Mouse (Mus musculus): Measurements from ENCODE around the gene E130308A19Rik. TPM values are rescaled to one million over a fixed set of nuclear protein-coding genes. Genes with fewer than 3 reads are reported as not detected.
A peak's percentile ranks its signal among the peaks of the same experiment; 100 is the strongest.

The E130308A19Rik gene
- total and polyA plus RNA-seq, 2 experiments from 2014 or later = 11.3 to 16.3 TPM

DNA sequence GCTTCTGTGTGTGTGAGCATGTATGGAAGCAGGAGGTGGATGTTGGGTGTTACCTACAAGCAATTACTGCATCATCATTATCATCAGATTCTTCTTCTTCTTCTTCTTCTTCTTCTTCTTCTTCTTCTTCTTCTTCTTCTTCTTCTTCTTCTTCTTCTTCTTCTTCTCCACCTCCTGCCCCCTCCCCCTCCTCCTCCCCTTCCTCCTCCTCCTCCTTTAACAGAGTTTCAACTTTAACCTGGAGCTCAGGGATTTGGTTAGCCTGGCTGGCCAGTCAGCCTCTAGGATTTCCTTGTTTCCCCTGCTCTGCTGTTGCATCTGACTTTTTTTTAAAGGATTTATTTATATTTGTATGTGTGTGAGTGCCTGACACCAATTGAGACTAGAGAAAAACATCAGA lies 175.5 kb downstream of the E130308A19Rik start, which contains the start of gene Inip:
Inip (minus strand) TSS at position 101 of the 400 bp plus-strand sequence.
- no peak within 1 kb of the TSS for H3K4me3 ChIP-seq (ENCODE audit: low read depth, low read length)
- no peaks in the 10 kb centered on the region for H3K27me3 ChIP-seq (ENCODE audit: control insufficient read depth, insufficient read depth, low read length)
- no peak within 1 kb of the TSS for H3K9ac ChIP-seq (replicated peaks; ENCODE audit: low read depth, low read length)
- no peak within 1 kb of the TSS for H3K27ac ChIP-seq (ENCODE audit: low read depth)
- ATAC-seq (ENCODE audit: insufficient read depth, low read depth) (no peak), DNase-seq (ENCODE audit: low spot score) (no peak)
- H3K4me2 ChIP-seq (ENCODE audit: low read depth, low read length) = no peak within 1 kb of the TSS
- H3K4me1 ChIP-seq (ENCODE audit: control insufficient read depth, insufficient read depth) = no peaks in the 10 kb centered on the region; the same call in 1 of the 2 replicates
- no peaks in the 10 kb centered on the region for H3K36me3 ChIP-seq (replicated peaks; ENCODE audit: control insufficient read depth, insufficient read depth, low read length)
- TF ChIP-seq EP300 (IDR thresholded peaks at IDR 0.05; ENCODE audit: low read depth) (no peak), CTCF (IDR thresholded peaks at IDR 0.05; ENCODE audit: low read depth) (no peak)
- no peaks in the 10 kb centered on the region for H3K9me3 ChIP-seq (replicated peaks; ENCODE audit: control insufficient read depth, low read length)

DNA sequence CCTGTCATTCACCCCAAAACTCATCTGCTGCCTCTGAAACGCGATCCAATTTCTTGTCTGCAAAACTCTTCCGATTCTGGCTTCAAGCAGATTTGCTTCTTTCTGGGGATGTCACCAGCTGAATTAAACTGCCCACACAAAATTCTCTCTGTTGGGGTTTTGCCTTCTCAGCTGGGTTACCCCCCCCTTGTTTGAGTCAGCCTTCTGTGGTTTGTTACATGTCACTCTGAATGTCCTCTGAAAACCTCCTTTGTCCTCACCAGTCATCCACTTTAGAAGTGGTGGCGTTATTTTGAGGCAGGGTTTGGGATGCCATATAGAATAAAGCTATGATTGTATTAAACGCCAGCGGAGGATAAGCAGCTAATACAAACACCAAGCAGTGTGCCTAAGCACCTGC lies 176.1 kb downstream of the E130308A19Rik start:
- 68% methylated on average over 6 of the region's 6 CpGs for WGBS
- no peaks in the 10 kb centered on the region for H3K36me3 ChIP-seq (replicated peaks; ENCODE audit: control insufficient read depth, insufficient read depth, low read length)
- H3K4me3 ChIP-seq (ENCODE audit: low read depth, low read length) = no peak overlapping the region
- TF ChIP-seq EP300 (IDR thresholded peaks at IDR 0.05; ENCODE audit: low read depth) = no peak
- TF ChIP-seq CTCF (IDR thresholded peaks at IDR 0.05; ENCODE audit: low read depth) = no peak
- no peak for ATAC-seq (ENCODE audit: insufficient read depth, low read depth)
- no peak for DNase-seq (ENCODE audit: low spot score)
- H3K27me3 ChIP-seq (ENCODE audit: control insufficient read depth, insufficient read depth, low read length) = no peaks in the 10 kb centered on the region
- H3K4me2 ChIP-seq (ENCODE audit: low read depth, low read length) = no peak overlapping the region
- no peaks in the 10 kb centered on the region for H3K9me3 ChIP-seq (replicated peaks; ENCODE audit: control insufficient read depth, low read length)
- H3K9ac ChIP-seq (replicated peaks; ENCODE audit: low read depth, low read length) = no peak overlapping the region
- H3K27ac ChIP-seq (ENCODE audit: low read depth) = no peak overlapping the region
- peaks cover 4% of the 10 kb centered on the region for H3K4me1 ChIP-seq (ENCODE audit: control insufficient read depth, insufficient read depth)

DNA sequence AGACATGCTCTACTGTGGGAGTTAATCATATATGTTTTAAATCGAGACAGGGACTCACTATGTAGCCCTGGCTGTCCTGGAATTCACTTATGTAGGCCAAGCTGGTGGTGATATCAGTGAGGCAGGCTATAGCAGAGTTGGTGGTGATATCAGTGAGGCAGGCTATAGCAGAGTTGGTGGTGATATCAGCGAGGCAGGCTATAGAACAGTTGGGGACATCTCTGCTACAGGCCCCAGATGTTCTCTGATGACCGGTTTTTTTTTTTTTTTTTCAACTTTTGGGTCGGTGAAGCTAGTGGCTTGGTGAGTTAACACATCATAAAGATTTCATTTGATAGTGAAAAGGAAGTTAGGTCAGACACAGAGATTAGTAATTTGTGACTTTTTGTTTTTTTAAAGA lies 176.8 kb downstream of the E130308A19Rik start:
- Histone ChIP-seq H3K9me3 (replicated peaks; ENCODE audit: control insufficient read depth, low read length) (no peaks in the 10 kb centered on the region), H3K4me1 (ENCODE audit: control insufficient read depth, insufficient read depth) (peaks cover 11% of the 10 kb centered on the region), H3K4me2 (ENCODE audit: low read depth, low read length) (no peak overlapping the region), H3K27me3 (ENCODE audit: control insufficient read depth, insufficient read depth, low read length) (no peaks in the 10 kb centered on the region), H3K4me3 (ENCODE audit: low read depth, low read length) (no peak overlapping the region), H3K27ac (ENCODE audit: low read depth) (no peak overlapping the region), H3K9ac (replicated peaks; ENCODE audit: low read depth, low read length) (no peak overlapping the region), H3K36me3 (replicated peaks; ENCODE audit: control insufficient read depth, insufficient read depth, low read length) (no peaks in the 10 kb centered on the region)
- TF ChIP-seq EP300 (IDR thresholded peaks at IDR 0.05; ENCODE audit: low read depth) (no peak), CTCF (IDR thresholded peaks at IDR 0.05; ENCODE audit: low read depth) (no peak)
- DNase-seq (ENCODE audit: low spot score) = no peak
- WGBS = 35% methylated on average over 4 of the region's 4 CpGs
- ATAC-seq (ENCODE audit: insufficient read depth, low read depth) = no peak

DNA sequence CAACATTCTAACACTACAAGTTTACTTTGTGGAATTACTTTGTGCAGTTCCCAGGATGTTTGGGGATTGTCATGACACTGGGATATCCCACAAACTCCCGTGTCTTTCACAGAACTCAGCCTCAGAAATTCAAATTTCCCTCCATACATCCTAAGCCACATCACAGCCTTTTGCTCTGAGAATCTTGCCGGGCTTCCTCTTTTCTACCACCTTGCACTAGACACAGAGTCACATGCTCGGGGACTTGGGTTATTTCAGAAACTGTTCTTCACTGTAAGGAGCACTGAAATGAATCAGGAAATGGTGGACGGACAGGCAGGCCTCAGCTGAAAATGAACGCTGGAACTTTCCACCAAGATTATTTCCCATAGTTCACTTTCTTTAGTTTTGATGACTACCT lies 177.3 kb downstream of the E130308A19Rik start:
- Histone ChIP-seq H3K9me3 (replicated peaks; ENCODE audit: control insufficient read depth, low read length) (no peaks in the 10 kb centered on the region), H3K36me3 (replicated peaks; ENCODE audit: control insufficient read depth, insufficient read depth, low read length) (no peaks in the 10 kb centered on the region), H3K27ac (ENCODE audit: low read depth) (no peak overlapping the region), H3K9ac (replicated peaks; ENCODE audit: low read depth, low read length) (no peak overlapping the region), H3K4me1 (ENCODE audit: control insufficient read depth, insufficient read depth) (peaks cover 12% of the 10 kb centered on the region), H3K4me3 (ENCODE audit: low read depth, low read length) (no peak overlapping the region), H3K27me3 (ENCODE audit: control insufficient read depth, insufficient read depth, low read length) (no peaks in the 10 kb centered on the region), H3K4me2 (ENCODE audit: low read depth, low read length) (no peak overlapping the region)
- 72% methylated on average over 5 of the region's 5 CpGs for WGBS
- no peak for TF ChIP-seq CTCF (IDR thresholded peaks at IDR 0.05; ENCODE audit: low read depth)
- no peak for TF ChIP-seq EP300 (IDR thresholded peaks at IDR 0.05; ENCODE audit: low read depth)
- no peak for DNase-seq (ENCODE audit: low spot score)
- no peak for ATAC-seq (ENCODE audit: insufficient read depth, low read depth)

DNA sequence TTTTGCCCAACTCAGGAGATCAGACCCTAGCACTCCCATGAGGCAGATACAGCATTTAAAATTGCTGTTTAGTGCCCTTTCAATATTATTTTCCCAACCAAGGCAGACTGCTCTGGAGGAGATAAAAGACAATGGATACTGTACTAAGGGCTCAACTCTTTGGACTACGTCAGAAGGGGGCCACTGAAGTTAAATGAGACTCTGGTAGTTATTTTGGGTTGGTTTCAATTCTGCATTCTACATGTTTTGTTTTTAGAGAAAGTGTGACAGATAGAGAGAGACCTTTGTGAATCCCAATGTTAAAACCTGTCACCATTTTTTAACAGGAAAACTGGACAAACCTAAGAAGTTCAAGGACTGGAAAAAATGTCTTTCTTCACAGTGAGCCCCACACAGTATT lies 178.7 kb downstream of the E130308A19Rik start:
- Histone ChIP-seq H3K4me1 (ENCODE audit: control insufficient read depth, insufficient read depth) (peaks cover 12% of the 10 kb centered on the region), H3K4me2 (ENCODE audit: low read depth, low read length) (peak overlapping the region; percentile 83), H3K9me3 (replicated peaks; ENCODE audit: control insufficient read depth, low read length) (no peaks in the 10 kb centered on the region), H3K27me3 (ENCODE audit: control insufficient read depth, insufficient read depth, low read length) (no peaks in the 10 kb centered on the region), H3K4me3 (ENCODE audit: low read depth, low read length) (peak overlapping the region; percentile 79), H3K9ac (replicated peaks; ENCODE audit: low read depth, low read length) (0 out of 2 replicates have a peak overlapping the region, but pooled peaks have one; percentile 0), H3K36me3 (replicated peaks; ENCODE audit: control insufficient read depth, insufficient read depth, low read length) (no peaks in the 10 kb centered on the region), H3K27ac (ENCODE audit: low read depth) (peak overlapping the region; percentile 46)
- no peak for ATAC-seq (ENCODE audit: insufficient read depth, low read depth)
- 69% methylated on average over 1 of the region's 1 CpGs for WGBS
- TF ChIP-seq CTCF (IDR thresholded peaks at IDR 0.05; ENCODE audit: low read depth) = no peak
- TF ChIP-seq EP300 (IDR thresholded peaks at IDR 0.05; ENCODE audit: low read depth) = no peak
- no peak for DNase-seq (ENCODE audit: low spot score)

Data from heart, postnatal 0 days (tissue).